Mouse (Mus musculus) kidney, embryonic 16.5 days (tissue): ENCODE results near the gene Gm47429. TPM values are rescaled to one million over a fixed set of nuclear protein-coding genes. Genes with fewer than 3 reads are reported as not detected.

Experiments used
- ATAC-seq: fragments of 200-750 bp; cut with Nextera tagmentation; 2 replicates; pipeline ENCODE4 v1.8.0; 2017; ENCODE audit warnings: moderate TSS enrichment; ENCODE audit not compliant: low FRiP score, low TSS enrichment
- H3K27ac ChIP-seq: fragments of 300-500 bp; sonication (generic); 2 replicates; pipeline ENCODE4 v1.5.1; 2014; ENCODE audit warnings: low read length
- H3K27me3 ChIP-seq: fragments of 300-500 bp; sonication (generic); 2 replicates; pipeline ENCODE4 v1.6.1; 2014; ENCODE audit warnings: low read length, control low read depth, mixed read lengths; ENCODE audit not compliant: insufficient read depth
- H3K36me3 ChIP-seq: fragments of 300-500 bp; sonication (generic); 2 replicates; pipeline ENCODE4 v1.6.1; 2014; ENCODE audit warnings: low read length, control low read depth, mixed read lengths; ENCODE audit not compliant: insufficient read depth
- H3K4me1 ChIP-seq: fragments of 300-500 bp; sonication (generic); 2 replicates; pipeline ENCODE4 v1.6.1; 2014; ENCODE audit warnings: low read length, control low read depth, mixed read lengths; ENCODE audit not compliant: insufficient read depth
- H3K4me2 ChIP-seq: fragments of 300-500 bp; sonication (generic); replicated peaks from 2 replicates; pipeline ENCODE4 v1.6.1; 2014; ENCODE audit warnings: low read depth, low read length
- H3K4me3 ChIP-seq: fragments of 300-500 bp; sonication (generic); 2 replicates; pipeline ENCODE4 v1.5.1; 2014; ENCODE audit warnings: mild to moderate bottlenecking, low read length
- H3K9ac ChIP-seq: fragments of 300-500 bp; sonication (generic); replicated peaks from 2 replicates; pipeline ENCODE4 v1.6.1; 2014; ENCODE audit warnings: low read length
- H3K9me3 ChIP-seq: fragments of 300-500 bp; sonication (generic); 2 replicates; pipeline ENCODE4 v1.6.1; 2016; ENCODE audit warnings: low read length, control low read depth
- WGBS: fragments of 180-500 bp; shearing (Covaris S2); extraction: QIAGEN DNeasy Blood & Tissue Kit; methylation state at CpG from one replicate; pipeline ENCODE4 v1.1.7; 2014; 5-methylcytosine and 5-hydroxymethylcytosine counted together
- polyA plus RNA-seq: library from polyadenylated mRNA; unstranded; fragments of >200 nt; fragmentation: Nextera tagmentation; extraction: Ambion mirVana; gene quantifications from 2 replicates; pipeline ENCODE4 v1.2.1, GENCODE M21; 2015

The Gm47429 gene
- polyA plus RNA-seq, 1 experiment from 2014 or later: not detected

- 50% methylated on average over 8 of the region's 8 CpGs for WGBS
- Histone ChIP-seq H3K27me3 (no peaks in the 10 kb centered on the region), H3K4me1 (peaks cover 3% of the 10 kb centered on the region), H3K4me3 (no peak overlapping the region), H3K4me2 (no peak overlapping the region), H3K27ac (no peak overlapping the region), H3K9me3 (no peaks in the 10 kb centered on the region), H3K36me3 (peaks cover 58% of the 10 kb centered on the region), H3K9ac (no peak overlapping the region)
- ATAC-seq: peak; percentile 35; the same call in 1 of the 2 replicates
Observed at GRCm38 (mm10) chr13:50423625-50424209, 20.0 kb downstream of the Gm47429 start.

DNA sequence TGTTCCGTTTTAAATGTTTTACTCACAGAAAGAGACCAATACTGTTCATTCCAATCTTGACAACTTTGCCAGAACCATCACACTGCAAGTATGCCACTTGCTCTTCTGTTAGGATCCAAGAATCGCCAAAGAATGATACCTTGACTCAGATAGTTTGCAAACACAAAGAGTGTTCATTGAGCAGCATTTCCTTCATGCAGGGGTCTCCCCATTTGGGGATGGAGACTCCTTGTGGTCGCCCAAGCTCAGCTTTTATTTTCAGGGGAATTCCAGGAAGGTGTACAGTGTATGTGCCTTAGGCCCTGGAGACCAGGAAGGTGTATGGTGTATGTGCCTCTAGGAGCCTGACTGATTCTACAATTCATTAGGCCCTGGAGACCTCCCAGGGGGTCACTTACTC, 25.3 kb downstream of the Gm47429 start:
- Histone ChIP-seq H3K4me3 (peak overlapping the region; percentile 92), H3K4me1 (peaks cover 12% of the 10 kb centered on the region), H3K27ac (no peak overlapping the region), H3K36me3 (peaks cover 15% of the 10 kb centered on the region), H3K9ac (peak overlapping the region; percentile 88), H3K4me2 (peak overlapping the region; percentile 67), H3K27me3 (no peaks in the 10 kb centered on the region), H3K9me3 (no peaks in the 10 kb centered on the region)
- ATAC-seq: no peak
- 49% methylated on average over 3 of the region's 3 CpGs for WGBS

- Histone ChIP-seq H3K9ac (peak within 1 kb of the TSS; percentile 88), H3K4me3 (peak within 1 kb of the TSS; percentile 92), H3K27ac (peak within 1 kb of the TSS; percentile 46; the same call in 1 of the 2 replicates), H3K4me1 (peaks cover 12% of the 10 kb centered on the region), H3K36me3 (peaks cover 9% of the 10 kb centered on the region), H3K9me3 (no peaks in the 10 kb centered on the region), H3K4me2 (peak within 1 kb of the TSS; percentile 67), H3K27me3 (no peaks in the 10 kb centered on the region)
- ATAC-seq: peak; percentile 97
- WGBS: 12% methylated on average over 30 of the region's 35 CpGs
Observed at GRCm38 (mm10) chr13:50417389-50418183, 26.1 kb downstream of the Gm47429 start, which contains the start of gene Fbxw17. TSS of gene Fbxw17 (plus strand) at chr13:50417864.

Other genes starting within 250 kb of the Gm47429 start
- gene Gm906, start 193.6 kb downstream of the Gm47429 start, polyA plus RNA-seq: 0.11 and 0.12 TPM in 2 replicates
- gene Fbxw17, start 26.0 kb downstream of the Gm47429 start, polyA plus RNA-seq: 32.9 and 37.5 TPM in 2 replicates
- gene Nutm2, start 23.4 kb upstream of the Gm47429 start, polyA plus RNA-seq: not detected in 2 replicates
- not detected in 2 replicates for gene Gm904, start 199.3 kb upstream of the Gm47429 start, polyA plus RNA-seq